Mouse (Mus musculus): ENCODE measurements around the gene Tipin.

The Tipin gene

GRCm38 (mm10) chr9:64341671-64342070 lies 60.3 kb downstream of the Tipin start:
- in situ Hi-C loops (cut with MseI, MboI), result no loop called here

- in situ Hi-C loops (cut with MseI, MboI), result no loop called here
These were observed 62.3 kb downstream of the Tipin start for GRCm38 (mm10) chr9:64343656-64344055.

- in situ Hi-C loops (cut with MseI, MboI), result no loop called here
These were observed 64.5 kb downstream of the Tipin start for GRCm38 (mm10) chr9:64345931-64346330.

- in situ Hi-C loops (cut with MseI, MboI), result no loop called here
These were observed 66.0 kb downstream of the Tipin start for GRCm38 (mm10) chr9:64347377-64347776.

- in situ Hi-C loops (cut with MseI, MboI), result no loop called here
These were observed 68.1 kb downstream of the Tipin start for GRCm38 (mm10) chr9:64349490-64349889.

- in situ Hi-C loops (cut with MseI, MboI), result no loop called here
These were observed 69.8 kb downstream of the Tipin start for GRCm38 (mm10) chr9:64351191-64351590.
